Mouse (Mus musculus) liver, embryonic 14.5 days (tissue): ENCODE measurements at regions not wholly inside any gene's neighbourhood (a gene's known extent, or its start where the extent isn't known, plus 50 kb on each side); places are given as distances from the start of the nearest gene placed in this dataset.

Source experiments
- CTCF ChIP-seq: IDR thresholded peaks from 2 replicates; pipeline ENCODE4 v1.5.1; 2016; ENCODE audit warnings: antibody characterized with exemption, low read depth, control low read depth
- EP300 ChIP-seq: IDR thresholded peaks from 2 replicates; pipeline ENCODE4 v1.6.1; 2016; ENCODE audit warnings: antibody characterized with exemption, low read depth

DNA sequence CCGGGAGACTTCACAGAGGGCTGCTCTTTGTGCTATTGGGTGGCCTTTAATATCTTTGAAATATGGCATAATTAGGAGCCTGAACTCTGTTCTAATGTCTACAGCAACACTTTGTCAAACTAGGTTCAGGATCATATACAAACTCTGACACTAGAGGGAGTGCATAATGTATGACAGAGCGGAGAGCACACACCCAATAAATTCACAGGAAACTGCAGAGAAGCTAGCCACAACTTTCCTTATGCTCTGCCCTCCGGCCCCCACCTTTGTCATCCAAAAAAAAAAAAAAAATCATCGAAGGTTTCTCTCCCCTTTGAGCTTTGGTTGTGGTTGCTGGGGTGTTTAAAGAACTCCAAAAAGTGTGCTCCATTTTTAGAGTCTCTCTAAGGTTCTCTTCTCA lies 107.6 kb downstream of the Npy start:
- TF ChIP-seq CTCF (peak; percentile 15; the same call in 1 of the 2 replicates), EP300 (no peak)
